Mouse (Mus musculus) testis, postnatal 10 days (tissue): ENCODE measurements around the gene Gm3033.
"Not testable (repeated sequence)": the region's sequence is repeated elsewhere in the genome, so short reads cannot be mapped to it uniquely, and the experiment has no call there.

ENCODE experiments used
- DNase-seq: peaks from one replicate; pipeline ENCODE4 v3.0.0; 2021; ENCODE audit warnings: low spot score

The Gm3033 gene

DNA sequence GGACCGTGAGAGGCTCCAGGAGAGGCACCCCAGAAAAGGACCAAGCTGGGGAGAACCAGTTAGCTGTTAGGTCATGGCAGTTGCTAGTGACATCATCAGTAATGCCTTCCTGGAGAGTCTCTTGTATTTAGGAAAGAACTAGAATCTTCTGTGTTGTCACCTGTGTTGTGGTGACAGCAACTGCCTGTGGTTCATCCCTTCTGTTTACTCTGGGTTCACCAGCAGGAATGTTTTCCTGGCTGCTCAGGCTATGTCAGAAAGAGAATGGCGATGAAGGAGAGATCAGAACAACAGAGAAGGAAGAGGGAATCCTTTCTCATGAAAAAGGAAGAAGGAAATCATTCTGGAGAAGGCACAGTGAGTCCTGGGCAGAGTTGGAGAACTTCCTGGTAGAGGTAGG lies at the start of gene Gm3033:
Gene Gm3033, plus strand, starts transcription at position 301 of the 400 bp plus-strand sequence.
- not testable (repeated sequence) for DNase-seq

- not testable (repeated sequence) for DNase-seq
Observed at GRCm38 (mm10) chr14:3809774-3810173, 36.3 kb upstream of the Gm3033 start, which contains the start of gene Gm3002. Gene Gm3002 (plus strand): TSS chr14:3810074.

DNA sequence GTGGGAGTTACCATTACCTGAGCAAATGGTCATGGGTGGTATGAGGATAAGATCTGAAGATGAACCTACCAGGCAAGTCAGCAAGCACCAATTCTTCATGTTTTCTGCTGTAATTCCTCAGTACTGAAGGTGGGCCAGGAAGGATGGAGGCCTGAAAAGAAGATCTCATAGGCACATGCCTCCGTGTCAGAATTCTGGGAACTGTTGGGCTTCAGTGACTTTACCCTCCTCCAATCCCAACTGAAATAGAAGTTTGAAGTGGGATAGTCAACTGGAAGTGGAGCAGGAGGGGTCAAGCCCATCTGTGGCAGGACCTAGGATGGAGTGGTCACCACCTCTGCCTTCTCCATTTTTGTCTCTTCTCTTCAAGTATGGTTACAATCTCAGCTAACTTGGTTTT lies 37.8 kb downstream of the Gm3033 start, which contains the start of gene Gm2916:
Gene Gm2916, plus strand, starts transcription at position 301 of the 400 bp plus-strand sequence.
- not testable (repeated sequence) for DNase-seq
